Mouse (Mus musculus) testis, adult 2 months (tissue): ENCODE results near the gene Tnks1bp1.

ENCODE experiments used
- CTCF ChIP-seq: fragments of 200-500 bp; IDR thresholded peaks from 2 replicates; pipeline ENCODE4 v1.5.1; 2012; ENCODE audit warnings: low read depth, mild to moderate bottlenecking, inconsistent platforms, low read length, moderate library complexity; ENCODE audit not compliant: control insufficient read depth, insufficient read depth, insufficient replicate concordance
- POLR2A ChIP-seq: fragments of 200-500 bp; IDR thresholded peaks from 2 replicates; pipeline ENCODE4 v1.6.1; 2012; ENCODE audit warnings: low read depth, mild to moderate bottlenecking, inconsistent platforms, low read length, moderate library complexity; ENCODE audit not compliant: control insufficient read depth

- no peak for TF ChIP-seq CTCF
- TF ChIP-seq POLR2A = no peak
Measured at GRCm38 (mm10) chr2:85038336-85038735, 9.5 kb upstream of the Tnks1bp1 start.
